14 mouse cellular contexts compared by ENCODE assay signal in the genomic region with DNA sequence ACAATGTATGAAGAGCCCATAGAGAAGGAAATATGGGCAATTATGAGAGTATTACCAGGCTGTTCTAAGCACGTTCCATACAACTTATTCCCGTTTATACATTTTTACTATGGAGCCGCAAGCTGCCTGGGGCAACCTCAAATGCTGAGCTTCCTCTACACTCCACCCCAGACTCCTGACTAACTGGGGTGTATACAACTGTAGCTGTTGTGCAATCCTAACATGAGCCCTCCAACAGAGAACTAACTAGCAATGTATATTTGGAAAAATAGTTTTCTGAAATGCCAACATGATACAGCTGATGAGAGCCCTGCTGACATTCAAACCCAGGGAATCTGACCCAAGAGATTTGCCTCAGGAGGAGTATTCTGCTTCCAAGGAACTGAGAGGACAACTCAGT. TPM values are rescaled to one million over a fixed set of nuclear protein-coding genes. Genes with fewer than 3 reads are reported as not detected.
"Had no signal": no experiment of that assay in that cellular context is flagged by ENCODE, and none has a peak within 500 bp of the region (broad histone marks: within the 10 kb centered on the region; RNA-seq: fewer than 3 reads in every experiment).

No protein-coding gene starts in this region.

- H3K27me3 ChIP-seq: limb, embryonic 15.5 days; midbrain, embryonic 12.5 days had no signal

- H3K9ac ChIP-seq: limb, embryonic 15.5 days; liver, embryonic 14.5 days; midbrain, embryonic 12.5 days had no signal

- H3K9me3 ChIP-seq: limb, embryonic 15.5 days; midbrain, embryonic 12.5 days had no signal

- DNase-seq: kidney, postnatal 36 days; layer of hippocampus, adult 9-11 months; layer of hippocampus, postnatal 36 days; lung, adult 2 months; right cerebral cortex, adult 18-20 months; right cerebral cortex, postnatal 25 days; thymus, postnatal 36 days had no signal

- H3K4me3 ChIP-seq: limb, embryonic 15.5 days; midbrain, embryonic 12.5 days had no signal

- ATAC-seq: lung, postnatal 0 days; midbrain, embryonic 16.5 days had no signal

- H3K36me3 ChIP-seq: limb, embryonic 15.5 days; midbrain, embryonic 12.5 days had no signal

- H3K4me1 ChIP-seq: midbrain, embryonic 12.5 days had no signal

- H3K27ac ChIP-seq: kidney, postnatal 0 days; liver, embryonic 14.5 days; midbrain, embryonic 12.5 days had no signal

- H3K4me2 ChIP-seq: limb, embryonic 15.5 days; midbrain, embryonic 12.5 days had no signal

RNA-seq across cellular contexts. Expression of gene Slc38a4, which starts 48.3 kb away (rescaled TPM):
- total RNA-seq: megakaryocyte-erythroid progenitor cell, adult 5-6 weeks had no signal
